Mouse (Mus musculus) frontal cortex, postnatal 10 days (tissue): ENCODE measurements at regions not wholly inside any gene's neighbourhood (a gene's known extent, or its start where the extent isn't known, plus 50 kb on each side); places are given as distances from the start of the nearest gene placed in this dataset.

Experiments
- DNase-seq, 2 experiments: peaks; one replicate each; pipeline ENCODE4 v3.0.0; 2022; ENCODE audit warnings: low spot score in 2 of 2, mixed read lengths in 1 of 2

GRCm38 (mm10) chr7:72501431-72501830 is 195.0 kb upstream of the Mctp2 start:
- no peak for DNase-seq

DNA sequence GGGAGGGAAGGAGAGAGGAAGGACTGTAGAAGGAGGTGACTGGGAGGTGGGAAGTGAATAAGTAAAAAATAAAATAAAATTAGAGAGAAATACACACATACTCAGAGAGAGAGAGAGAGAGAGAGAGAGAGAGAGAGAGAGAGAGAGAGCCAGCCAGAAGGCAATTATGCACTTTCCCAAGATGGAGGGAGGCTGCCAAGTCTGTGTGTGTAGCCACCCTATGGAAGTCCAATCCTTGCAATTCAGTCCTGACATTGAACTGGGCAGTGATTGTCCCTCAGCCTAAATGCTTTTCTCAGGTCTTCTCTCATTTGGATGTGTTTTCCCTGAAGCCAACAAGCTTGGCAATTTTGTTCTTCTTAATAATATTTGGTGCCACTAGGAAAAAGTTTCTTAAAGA is 197.3 kb upstream of the Mctp2 start:
- DNase-seq: no peak

DNA sequence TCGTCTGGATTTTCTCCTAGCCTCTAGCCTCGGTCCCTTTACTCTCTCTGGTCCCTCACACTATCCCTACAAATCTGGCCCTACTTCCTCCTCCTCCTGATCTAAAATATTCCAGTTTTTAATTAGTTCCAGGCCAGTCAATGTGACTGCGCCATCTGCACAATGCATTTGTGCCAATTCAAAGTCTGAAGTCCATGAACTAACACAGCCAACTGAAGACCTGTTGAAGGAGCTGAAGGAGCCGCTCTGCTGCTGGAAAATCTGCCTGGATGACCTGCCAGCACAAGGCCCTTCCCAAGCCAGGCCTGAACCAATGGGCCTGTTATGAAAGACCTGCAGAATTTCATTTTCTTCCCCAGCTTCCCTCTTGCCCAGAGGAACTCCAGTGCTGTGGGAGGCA is 197.9 kb upstream of the Mctp2 start:
- DNase-seq: no peak

DNA sequence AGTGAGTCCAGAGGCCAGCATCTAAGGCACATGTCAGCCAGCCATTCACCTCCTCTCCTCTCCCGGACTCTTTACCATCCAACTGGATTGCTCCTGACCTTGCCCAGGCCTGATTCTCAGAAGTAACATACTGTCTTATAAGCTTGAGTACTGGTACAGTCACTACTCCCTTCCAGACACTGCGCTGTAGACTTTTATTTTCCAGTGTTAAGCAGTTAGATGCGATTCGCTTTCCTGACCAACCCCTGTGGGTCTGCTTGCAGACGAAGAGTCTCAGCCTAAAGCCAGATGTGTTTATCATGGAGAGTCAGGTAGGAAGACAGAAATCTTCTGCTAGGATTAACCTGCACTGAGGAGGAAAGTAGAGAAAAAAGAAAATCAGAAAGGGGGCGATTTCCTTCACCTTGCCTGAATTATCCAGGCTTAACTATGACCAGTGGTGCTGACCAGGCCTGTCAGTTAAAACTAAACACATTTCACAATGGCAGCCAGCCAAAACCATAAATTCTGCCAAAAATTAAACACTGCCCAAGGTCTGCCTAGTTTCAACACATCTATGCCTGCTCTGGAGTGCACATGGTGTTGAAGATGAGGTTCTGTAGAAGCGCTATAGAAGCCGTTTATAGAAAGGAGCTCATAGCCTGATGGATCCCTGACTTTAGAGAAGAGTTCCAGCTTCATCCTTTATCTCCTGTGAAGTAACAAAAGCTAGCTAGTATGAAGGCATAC is 199.5 kb upstream of the Mctp2 start:
- no peak for DNase-seq

GRCm38 (mm10) chr7:72507946-72508345 is 201.5 kb upstream of the Mctp2 start:
- no peak for DNase-seq

DNA sequence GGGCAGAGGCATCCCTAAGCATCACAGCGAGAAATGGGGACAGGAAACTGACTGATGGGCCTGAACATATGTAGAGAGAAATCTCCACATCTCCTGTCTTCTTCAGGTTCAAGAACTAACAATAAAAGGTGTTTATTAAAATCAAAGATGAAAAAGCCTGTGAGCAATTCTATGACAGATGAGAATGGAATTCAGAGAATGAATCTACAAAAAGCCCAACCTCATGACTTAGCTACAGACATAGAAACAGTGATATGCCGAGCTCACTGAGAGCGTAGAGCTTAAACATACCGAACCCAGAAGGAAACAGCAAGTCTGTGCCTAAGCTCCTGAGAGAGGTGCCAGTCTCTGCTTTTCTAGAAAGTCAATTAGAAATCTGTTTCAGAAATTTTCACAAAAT is 203.7 kb upstream of the Mctp2 start:
- DNase-seq: no peak

- no peak for DNase-seq
Observed at GRCm38 (mm10) chr7:72513446-72513845, 207.0 kb upstream of the Mctp2 start.

- DNase-seq: no peak
Observed at GRCm38 (mm10) chr7:72514851-72515250, 208.4 kb upstream of the Mctp2 start.

DNA sequence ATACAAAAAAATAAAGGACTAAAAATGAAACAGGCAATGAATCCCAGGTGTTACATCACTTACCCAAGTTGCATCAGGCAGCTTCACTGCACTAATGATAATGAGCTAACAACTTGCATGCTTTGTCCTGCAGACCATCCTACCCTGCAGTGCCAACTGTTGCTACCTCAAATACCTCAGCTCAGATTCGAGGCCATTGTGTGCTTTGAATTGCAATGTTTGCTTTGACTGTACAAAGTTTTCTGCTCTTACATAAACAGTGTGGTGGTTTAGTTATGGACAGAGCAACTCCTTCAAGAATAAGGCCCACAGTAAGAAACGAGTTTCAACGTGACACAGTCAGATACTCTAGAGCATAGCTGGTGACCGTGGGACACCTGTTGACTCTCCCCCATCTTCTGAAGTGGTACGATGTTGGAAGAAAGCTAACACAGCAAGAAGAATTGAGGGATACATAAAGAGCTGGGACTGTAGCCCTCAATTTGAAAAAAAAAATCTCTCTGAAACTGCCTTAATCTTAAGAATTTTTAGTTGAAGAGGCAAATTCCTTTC is 212.1 kb upstream of the Mctp2 start:
- no peak for DNase-seq

DNA sequence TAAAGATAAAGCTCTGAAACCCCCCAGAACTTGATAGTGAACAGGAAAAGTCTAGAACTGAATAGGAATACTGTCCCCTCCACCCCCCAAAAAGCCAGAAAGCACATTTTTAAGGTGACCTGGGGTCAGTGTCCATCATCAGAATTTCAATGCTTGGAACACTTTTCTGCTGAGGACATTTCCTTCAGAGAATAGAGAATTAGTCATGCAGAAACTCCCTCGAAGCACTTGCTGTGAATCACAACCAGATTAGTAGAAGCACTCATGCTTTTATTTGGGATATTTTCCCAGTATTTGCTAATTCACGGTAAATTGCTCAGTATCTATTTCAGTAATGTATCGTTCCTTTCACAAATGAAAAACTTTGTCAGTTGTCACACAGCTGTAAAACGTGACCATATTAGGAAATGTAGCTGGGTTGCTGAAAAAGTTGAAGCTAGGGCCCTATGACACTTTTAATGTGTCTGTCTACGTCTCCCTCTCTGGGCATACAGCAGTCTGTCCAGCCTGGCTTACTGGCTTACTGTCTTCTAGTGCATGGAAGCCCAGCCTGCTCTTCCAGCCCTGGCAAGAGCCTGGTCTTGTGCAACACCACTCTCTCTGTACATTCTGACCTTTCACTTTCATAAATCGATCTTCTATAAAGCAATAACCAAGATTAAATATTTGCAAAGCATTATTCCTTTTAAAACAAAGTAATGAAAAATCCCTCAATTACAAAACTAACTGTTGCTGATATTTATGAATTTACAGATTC is 213.1 kb upstream of the Mctp2 start:
- DNase-seq: no peak

GRCm38 (mm10) chr7:72528873-72529272 is 222.5 kb upstream of the Mctp2 start:
- DNase-seq: no peak

DNA sequence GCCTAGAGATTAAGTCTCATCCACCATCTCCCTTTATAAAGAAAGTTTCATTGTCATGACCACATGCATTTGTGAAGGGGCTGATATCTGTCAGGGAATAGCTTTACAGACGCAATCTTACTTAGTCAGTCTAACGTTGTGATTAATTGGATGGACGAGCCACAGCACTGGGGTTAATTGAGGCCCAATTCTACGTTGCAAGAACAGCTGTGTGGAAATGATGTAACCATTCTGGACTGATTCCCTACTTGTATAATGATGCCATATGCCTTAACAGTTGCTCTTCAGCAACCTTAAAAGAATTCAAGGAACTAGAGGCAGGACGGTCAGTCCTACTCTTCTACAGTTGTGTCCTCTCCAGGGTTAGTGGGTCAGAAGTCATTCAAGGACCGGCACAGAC is 231.9 kb upstream of the Mctp2 start:
- DNase-seq: no peak

DNA sequence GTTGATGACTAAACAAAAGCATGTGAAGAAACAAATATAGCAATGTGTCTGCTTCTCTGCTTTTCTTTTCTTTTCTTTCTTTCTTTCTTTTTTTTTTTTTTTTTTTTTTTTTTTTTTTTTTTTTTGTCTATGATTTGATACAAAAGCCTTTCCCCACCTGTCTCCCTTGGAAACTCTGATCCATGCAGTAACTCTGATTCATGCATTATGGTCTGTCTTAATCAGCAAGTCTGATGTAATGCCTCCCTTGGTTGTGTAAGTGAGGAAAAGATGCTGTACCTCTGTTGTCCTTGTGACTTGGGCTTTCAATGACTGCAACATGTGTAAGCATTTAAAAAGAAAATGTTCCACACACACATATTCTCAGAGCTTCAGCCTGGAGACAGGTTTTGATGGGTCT is 233.5 kb upstream of the Mctp2 start:
- DNase-seq: no peak

GRCm38 (mm10) chr7:72541521-72542478 is 235.4 kb upstream of the Mctp2 start:
- DNase-seq: no peak

DNA sequence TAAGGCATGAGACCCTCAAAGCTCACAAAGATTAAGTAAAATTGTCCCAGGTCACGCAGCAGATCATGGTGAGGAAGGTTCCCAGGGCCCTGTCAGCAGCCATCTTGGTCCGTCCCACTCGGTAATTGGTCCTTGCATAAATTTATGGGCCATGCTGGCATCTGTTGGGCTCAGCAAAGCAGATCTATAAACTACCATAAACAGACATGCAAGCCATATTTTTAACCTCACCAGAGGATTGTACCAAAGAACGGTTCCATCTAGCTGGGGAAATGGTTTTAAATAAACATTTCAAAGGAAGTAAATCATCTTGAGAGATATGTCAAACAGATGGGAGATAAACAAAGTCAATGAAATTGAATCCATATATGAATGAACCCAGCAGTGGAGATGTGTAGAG is 237.1 kb upstream of the Mctp2 start:
- DNase-seq: no peak

GRCm38 (mm10) chr7:72543946-72544345 is 237.5 kb upstream of the Mctp2 start:
- DNase-seq: peak in 1 of 2 experiments; percentile 18

GRCm38 (mm10) chr7:72567378-72567777 is 261.0 kb upstream of the Mctp2 start:
- no peak for DNase-seq

GRCm38 (mm10) chr7:72569177-72569576 is 262.8 kb upstream of the Mctp2 start:
- DNase-seq: no peak

- DNase-seq: no peak
Observed at GRCm38 (mm10) chr7:72574316-72574715, 267.9 kb upstream of the Mctp2 start.

DNA sequence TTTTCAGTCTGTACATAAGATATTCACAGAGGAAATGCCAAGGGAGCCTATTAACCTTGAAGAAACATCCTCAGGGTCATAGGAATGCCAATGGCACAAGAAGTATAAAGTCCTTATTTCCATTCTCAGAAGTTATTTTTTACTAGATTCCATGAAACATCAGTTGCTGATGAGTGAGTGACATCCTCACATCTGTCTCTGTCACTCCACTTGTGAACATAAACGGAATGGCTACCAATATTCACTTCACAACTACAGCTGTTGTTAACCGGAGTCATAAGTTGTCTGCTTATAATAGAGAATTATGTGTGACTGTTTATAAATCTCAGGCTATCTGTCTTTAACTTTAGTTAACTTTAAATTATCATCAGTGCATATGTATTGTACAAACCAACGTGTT is 278.0 kb upstream of the Mctp2 start:
- no peak for DNase-seq

DNA sequence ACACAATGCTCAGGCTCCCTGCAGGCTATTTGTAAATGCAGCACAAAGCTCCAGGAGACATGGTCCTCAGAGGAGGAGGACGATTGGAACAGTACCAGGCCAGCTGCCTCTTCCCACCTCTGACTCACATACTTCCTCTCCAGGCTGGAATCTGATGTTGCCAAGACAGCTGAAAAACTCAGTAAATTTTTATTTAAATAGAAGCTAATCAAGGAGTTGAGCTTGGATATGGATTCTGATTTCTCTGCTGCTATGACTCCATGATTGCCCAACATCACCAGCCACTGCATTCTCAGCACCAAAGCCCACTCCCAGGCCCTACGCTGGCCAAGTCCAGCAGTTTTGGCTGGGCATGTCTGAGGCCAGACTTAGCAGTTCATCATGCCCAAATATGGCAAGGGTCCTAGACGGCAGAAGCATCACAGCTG is 282.8 kb upstream of the Mctp2 start:
- DNase-seq: no peak
